Mouse (Mus musculus): ENCODE measurements around the gene Taf4.

The Taf4 gene

DNA sequence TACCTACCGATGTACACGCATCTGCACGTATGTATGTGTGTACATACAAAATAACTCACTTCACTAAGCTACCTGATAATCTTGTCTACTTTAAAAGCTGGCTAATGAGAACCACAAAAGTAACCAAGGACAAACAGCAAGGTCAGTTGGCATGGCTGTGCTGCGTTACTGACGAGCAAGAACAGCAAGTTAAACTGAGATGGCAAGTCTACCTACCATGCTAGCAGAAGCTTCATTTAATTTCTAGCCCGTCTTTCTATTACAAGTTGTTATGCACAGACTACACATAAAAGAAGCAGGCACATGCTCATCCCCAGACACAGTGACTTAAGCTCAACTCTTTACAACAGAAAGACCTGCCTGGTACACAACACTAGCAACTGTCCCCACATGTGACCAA, 29.9 kb downstream of the Taf4 start:
- no peaks in the 10 kb centered on the region for H3K27me3 ChIP-seq (ENCODE audit: insufficient read depth, low read length)

DNA sequence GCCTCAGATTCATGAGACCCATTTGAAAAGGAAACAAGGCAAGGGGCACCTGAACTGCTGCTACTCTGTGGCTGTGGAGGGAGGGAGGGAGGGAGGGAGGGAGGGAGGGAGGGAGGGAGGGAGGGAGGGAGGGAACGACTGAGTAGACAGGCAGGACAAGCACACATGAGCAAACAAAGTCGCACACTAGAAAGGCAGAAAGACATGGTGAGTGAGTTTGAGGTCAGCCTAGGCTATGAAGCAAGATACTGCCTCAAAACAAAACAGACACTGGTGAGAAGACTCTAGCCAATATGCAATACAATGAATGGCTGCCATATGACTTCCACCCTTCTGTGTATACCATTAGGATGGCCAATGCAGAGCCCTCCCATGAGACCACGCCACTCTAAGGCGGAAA, 31.4 kb downstream of the Taf4 start:
- H3K4me1 ChIP-seq (replicated peaks; ENCODE audit: low read depth, low read length), result peaks cover 95% of the 10 kb centered on the region
- TF ChIP-seq POU5F1 (IDR thresholded peaks at IDR 0.05; ENCODE audit: borderline replicate concordance, low read length) (no peak), CTCF (conservative IDR thresholded peaks at IDR 0.05; ENCODE audit: low read length) (no peak), NANOG (IDR thresholded peaks at IDR 0.05; ENCODE audit: borderline replicate concordance, low read length) (no peak)
- peaks cover 5% of the 10 kb centered on the region; the same call in 1 of the 2 replicates for H3K36me3 ChIP-seq (ENCODE audit: insufficient read depth, low read length)
- H3K27me3 ChIP-seq (ENCODE audit: insufficient read depth, low read length), result no peaks in the 10 kb centered on the region
- no peak overlapping the region for H3K4me3 ChIP-seq (replicated peaks; ENCODE audit: low read length)
- no peaks in the 10 kb centered on the region for H3K9me3 ChIP-seq (ENCODE audit: low read length)

More for the DNA sequence above, 29.9 kb downstream of the Taf4 start:
- Histone ChIP-seq H3K4me3 (replicated peaks; ENCODE audit: low read length) (no peak overlapping the region), H3K4me1 (replicated peaks; ENCODE audit: low read depth, low read length) (peaks cover 93% of the 10 kb centered on the region), H3K9me3 (ENCODE audit: low read length) (no peaks in the 10 kb centered on the region), H3K36me3 (ENCODE audit: insufficient read depth, low read length) (0 out of 2 replicates have a peak, but pooled peaks cover 4% of the 10 kb centered on the region)
- no peak for TF ChIP-seq CTCF (conservative IDR thresholded peaks at IDR 0.05; ENCODE audit: low read length)
- no peak for TF ChIP-seq POU5F1 (IDR thresholded peaks at IDR 0.05; ENCODE audit: borderline replicate concordance, low read length)
- TF ChIP-seq NANOG (IDR thresholded peaks at IDR 0.05; ENCODE audit: borderline replicate concordance, low read length), result no peak

DNA sequence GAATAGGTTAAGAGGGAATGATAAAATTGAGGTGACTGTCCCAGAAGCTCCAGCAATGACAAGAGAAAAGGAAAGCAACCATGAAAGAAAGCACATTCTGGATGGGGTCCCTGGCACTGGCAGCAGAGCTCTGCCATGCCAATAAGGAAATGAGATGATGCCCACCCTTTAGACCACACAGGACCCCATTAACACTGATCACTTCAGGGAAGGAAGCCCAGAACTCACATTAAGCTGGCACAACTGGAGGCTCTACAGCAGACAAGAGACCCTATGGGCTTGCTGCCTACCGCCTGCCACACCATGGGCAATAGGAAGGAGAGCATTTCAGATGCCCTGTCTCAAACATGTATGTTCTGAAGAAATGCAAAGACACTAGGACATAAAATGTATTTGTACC, 34.8 kb downstream of the Taf4 start:
- Histone ChIP-seq H3K4me3 (replicated peaks; ENCODE audit: low read length) (no peak overlapping the region), H3K27me3 (ENCODE audit: insufficient read depth, low read length) (no peaks in the 10 kb centered on the region), H3K36me3 (ENCODE audit: insufficient read depth, low read length) (peaks cover 35% of the 10 kb centered on the region), H3K9me3 (ENCODE audit: low read length) (no peaks in the 10 kb centered on the region), H3K4me1 (replicated peaks; ENCODE audit: low read depth, low read length) (peaks cover 98% of the 10 kb centered on the region)
- TF ChIP-seq POU5F1 (IDR thresholded peaks at IDR 0.05; ENCODE audit: borderline replicate concordance, low read length), result no peak
- no peak for TF ChIP-seq NANOG (IDR thresholded peaks at IDR 0.05; ENCODE audit: borderline replicate concordance, low read length)
- no peak for TF ChIP-seq CTCF (conservative IDR thresholded peaks at IDR 0.05; ENCODE audit: low read length)

DNA sequence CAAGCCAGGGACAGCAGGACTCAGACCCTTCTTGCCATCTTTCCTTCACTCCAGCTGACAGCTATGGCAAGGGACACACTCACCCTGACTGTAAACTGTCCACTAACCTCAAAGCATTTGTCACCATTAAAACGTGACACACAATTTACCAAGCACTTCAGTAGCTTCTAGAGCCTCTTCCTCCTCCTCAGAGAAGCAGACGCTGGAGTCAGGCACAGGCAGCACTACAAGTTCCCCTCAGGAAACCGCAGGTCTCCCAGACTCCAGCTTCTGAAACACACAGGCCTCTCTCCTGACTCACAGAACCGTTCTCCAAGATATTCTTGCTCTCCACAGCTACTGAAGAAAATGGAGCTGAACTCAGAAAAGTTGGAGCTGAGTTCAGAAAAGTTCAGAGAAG, 39.4 kb downstream of the Taf4 start:
- peaks cover 73% of the 10 kb centered on the region for H3K4me1 ChIP-seq (replicated peaks; ENCODE audit: low read depth, low read length)
- H3K36me3 ChIP-seq (ENCODE audit: insufficient read depth, low read length), result peaks cover 79% of the 10 kb centered on the region
- TF ChIP-seq NANOG (IDR thresholded peaks at IDR 0.05; ENCODE audit: borderline replicate concordance, low read length), result no peak

DNA sequence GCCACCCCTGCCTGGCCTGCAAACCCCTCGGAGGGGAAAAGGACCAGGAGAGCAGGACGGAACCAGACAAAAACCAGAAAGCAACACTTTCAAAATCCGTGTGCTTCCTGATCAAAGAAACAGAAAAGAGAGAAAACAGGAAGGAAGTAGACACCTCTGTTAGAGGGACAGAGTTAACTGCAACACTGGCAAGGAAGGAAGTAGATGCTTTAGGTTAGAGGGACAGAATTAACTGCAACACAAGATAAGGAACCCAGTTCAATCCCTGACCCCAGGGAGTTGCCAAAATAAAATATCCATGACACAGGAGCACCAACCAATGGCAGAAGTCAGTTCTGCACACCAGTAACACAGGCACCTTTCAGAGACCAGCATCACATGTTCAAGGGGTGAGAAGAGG, 42.3 kb downstream of the Taf4 start:
- Histone ChIP-seq H3K27me3 (ENCODE audit: insufficient read depth, low read length) (no peaks in the 10 kb centered on the region), H3K36me3 (ENCODE audit: insufficient read depth, low read length) (peaks cover 99% of the 10 kb centered on the region), H3K4me3 (replicated peaks; ENCODE audit: low read length) (no peak overlapping the region), H3K9me3 (ENCODE audit: low read length) (no peaks in the 10 kb centered on the region), H3K4me1 (replicated peaks; ENCODE audit: low read depth, low read length) (peaks cover 67% of the 10 kb centered on the region)
- TF ChIP-seq CTCF (conservative IDR thresholded peaks at IDR 0.05; ENCODE audit: low read length) (no peak), POU5F1 (IDR thresholded peaks at IDR 0.05; ENCODE audit: borderline replicate concordance, low read length) (no peak)

More for the DNA sequence above, 39.4 kb downstream of the Taf4 start:
- Histone ChIP-seq H3K27me3 (ENCODE audit: insufficient read depth, low read length) (no peaks in the 10 kb centered on the region), H3K9me3 (ENCODE audit: low read length) (no peaks in the 10 kb centered on the region), H3K4me3 (replicated peaks; ENCODE audit: low read length) (no peak overlapping the region)

DNA sequence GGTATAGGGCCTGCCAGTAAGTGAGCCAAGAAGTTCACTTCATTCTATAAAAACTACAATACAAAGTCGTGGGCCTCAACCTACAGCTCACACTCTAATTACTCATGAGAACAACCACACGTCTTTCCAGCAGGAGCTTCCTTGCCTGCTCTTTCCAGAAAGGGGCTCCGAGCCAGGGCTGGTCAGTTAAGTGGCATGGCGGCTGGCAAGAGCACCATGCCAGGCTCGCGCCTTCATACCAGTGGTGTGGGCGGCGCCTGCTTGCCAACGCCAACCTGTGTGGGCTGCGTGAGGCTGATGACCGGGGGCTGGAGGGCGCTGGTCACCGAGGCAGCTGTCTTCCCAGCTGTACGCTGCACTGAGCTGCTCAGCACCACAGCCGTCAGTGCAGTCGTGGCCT, 44.7 kb downstream of the Taf4 start:
- Histone ChIP-seq H3K36me3 (ENCODE audit: insufficient read depth, low read length) (peaks cover 96% of the 10 kb centered on the region), H3K27me3 (ENCODE audit: insufficient read depth, low read length) (no peaks in the 10 kb centered on the region), H3K4me3 (replicated peaks; ENCODE audit: low read length) (no peak overlapping the region), H3K9me3 (ENCODE audit: low read length) (no peaks in the 10 kb centered on the region), H3K4me1 (replicated peaks; ENCODE audit: low read depth, low read length) (peaks cover 52% of the 10 kb centered on the region)
- TF ChIP-seq CTCF (conservative IDR thresholded peaks at IDR 0.05; ENCODE audit: low read length) (no peak), NANOG (IDR thresholded peaks at IDR 0.05; ENCODE audit: borderline replicate concordance, low read length) (no peak)

DNA sequence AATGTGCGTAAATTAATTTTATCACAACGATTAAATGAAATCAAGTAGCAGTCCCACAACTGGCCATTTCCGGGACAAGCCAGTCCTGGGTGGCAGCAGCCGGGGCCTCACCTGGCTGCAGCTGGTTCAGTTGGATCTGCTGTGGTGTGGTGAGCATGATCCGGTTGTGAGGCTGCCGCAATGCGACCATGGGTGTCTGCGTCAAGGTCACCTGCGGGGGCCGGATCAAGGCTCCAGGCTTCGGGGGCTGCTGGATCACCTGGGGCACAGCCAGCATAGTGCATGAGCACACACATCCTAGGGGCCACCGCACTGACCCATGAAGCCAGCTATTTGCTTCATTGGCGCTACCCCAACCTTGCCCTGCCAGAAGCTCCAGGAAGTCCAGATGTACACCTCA, 47.3 kb downstream of the Taf4 start:
- Histone ChIP-seq H3K4me3 (replicated peaks; ENCODE audit: low read length) (no peak overlapping the region), H3K36me3 (ENCODE audit: insufficient read depth, low read length) (peaks cover 97% of the 10 kb centered on the region), H3K4me1 (replicated peaks; ENCODE audit: low read depth, low read length) (peaks cover 49% of the 10 kb centered on the region), H3K9me3 (ENCODE audit: low read length) (no peaks in the 10 kb centered on the region), H3K27me3 (ENCODE audit: insufficient read depth, low read length) (no peaks in the 10 kb centered on the region)
- no peak for TF ChIP-seq POU5F1 (IDR thresholded peaks at IDR 0.05; ENCODE audit: borderline replicate concordance, low read length)
- TF ChIP-seq NANOG (IDR thresholded peaks at IDR 0.05; ENCODE audit: borderline replicate concordance, low read length), result no peak
- TF ChIP-seq CTCF (conservative IDR thresholded peaks at IDR 0.05; ENCODE audit: low read length), result no peak

DNA sequence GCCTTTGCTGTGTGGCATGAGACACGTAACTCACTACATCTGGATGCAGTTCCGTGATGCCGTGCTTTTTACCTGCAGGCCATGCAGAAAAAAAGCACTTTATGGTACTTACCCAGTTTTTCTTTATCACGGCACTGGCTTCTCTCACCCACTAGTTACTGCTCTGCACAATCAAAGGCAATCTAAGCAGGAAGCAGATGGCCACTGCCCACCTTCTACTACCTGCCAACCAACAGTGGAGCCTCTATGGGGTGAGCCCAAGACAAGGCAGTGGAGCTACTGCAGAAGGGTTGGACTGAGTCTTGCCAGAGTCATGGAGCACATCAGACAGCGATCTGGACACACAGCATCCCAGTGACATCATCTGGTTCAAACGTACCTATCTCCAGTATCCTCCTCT, 52.4 kb downstream of the Taf4 start:
- Histone ChIP-seq H3K9me3 (ENCODE audit: low read length) (no peaks in the 10 kb centered on the region), H3K27me3 (ENCODE audit: insufficient read depth, low read length) (no peaks in the 10 kb centered on the region), H3K4me3 (replicated peaks; ENCODE audit: low read length) (no peak overlapping the region), H3K36me3 (ENCODE audit: insufficient read depth, low read length) (peaks cover 96% of the 10 kb centered on the region), H3K4me1 (replicated peaks; ENCODE audit: low read depth, low read length) (peaks cover 7% of the 10 kb centered on the region)
- no peak for TF ChIP-seq POU5F1 (IDR thresholded peaks at IDR 0.05; ENCODE audit: borderline replicate concordance, low read length)
- TF ChIP-seq CTCF (conservative IDR thresholded peaks at IDR 0.05; ENCODE audit: low read length), result no peak
- no peak for TF ChIP-seq NANOG (IDR thresholded peaks at IDR 0.05; ENCODE audit: borderline replicate concordance, low read length)

DNA sequence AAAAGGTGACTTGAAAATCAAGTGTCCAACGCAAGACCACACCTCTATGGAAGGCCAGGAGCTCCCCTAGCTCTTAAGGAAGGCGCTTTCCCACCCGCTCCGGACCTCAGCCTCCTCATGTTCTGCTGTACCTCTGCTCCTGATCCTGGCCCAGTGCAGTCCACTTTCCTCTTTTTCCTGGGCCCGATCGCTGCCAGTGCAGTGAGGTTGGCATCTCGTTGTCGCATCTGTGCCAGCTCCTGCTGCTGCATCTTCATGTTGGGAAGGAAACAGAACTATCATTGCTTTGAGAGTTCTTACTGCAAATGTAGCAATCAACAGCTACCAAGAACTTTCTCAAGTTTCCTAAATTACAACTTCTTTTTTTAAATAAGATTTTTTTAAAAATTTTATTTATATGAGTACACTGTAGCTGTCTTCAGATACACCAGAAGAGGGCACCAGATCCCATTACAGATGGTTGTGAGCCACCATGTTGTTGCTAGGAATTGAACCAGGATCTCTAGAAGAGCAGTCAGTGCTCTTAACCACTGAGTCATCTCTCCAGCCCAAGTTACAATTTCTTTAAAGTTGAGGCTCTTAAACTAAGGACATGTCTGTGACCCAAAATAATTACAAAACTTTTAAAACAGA, 55.3 kb downstream of the Taf4 start:
- Histone ChIP-seq H3K4me3 (replicated peaks; ENCODE audit: low read length) (no peak overlapping the region), H3K36me3 (ENCODE audit: insufficient read depth, low read length) (peaks cover 99% of the 10 kb centered on the region), H3K27me3 (ENCODE audit: insufficient read depth, low read length) (no peaks in the 10 kb centered on the region), H3K9me3 (ENCODE audit: low read length) (no peaks in the 10 kb centered on the region), H3K4me1 (replicated peaks; ENCODE audit: low read depth, low read length) (peaks cover 12% of the 10 kb centered on the region)
- TF ChIP-seq POU5F1 (IDR thresholded peaks at IDR 0.05; ENCODE audit: borderline replicate concordance, low read length), result no peak
- TF ChIP-seq CTCF (conservative IDR thresholded peaks at IDR 0.05; ENCODE audit: low read length), result no peak
- TF ChIP-seq NANOG (IDR thresholded peaks at IDR 0.05; ENCODE audit: borderline replicate concordance, low read length), result no peak
